Mouse (Mus musculus): ENCODE measurements around the gene Mucl2. TPM values are rescaled to one million over a fixed set of nuclear protein-coding genes. Genes with fewer than 3 reads are reported as not detected.

Mucl2 gene
- polyA plus RNA-seq (2012; rRNA removed; ENCODE audit: low replicate concordance), result not detected in 2 replicates

DNA sequence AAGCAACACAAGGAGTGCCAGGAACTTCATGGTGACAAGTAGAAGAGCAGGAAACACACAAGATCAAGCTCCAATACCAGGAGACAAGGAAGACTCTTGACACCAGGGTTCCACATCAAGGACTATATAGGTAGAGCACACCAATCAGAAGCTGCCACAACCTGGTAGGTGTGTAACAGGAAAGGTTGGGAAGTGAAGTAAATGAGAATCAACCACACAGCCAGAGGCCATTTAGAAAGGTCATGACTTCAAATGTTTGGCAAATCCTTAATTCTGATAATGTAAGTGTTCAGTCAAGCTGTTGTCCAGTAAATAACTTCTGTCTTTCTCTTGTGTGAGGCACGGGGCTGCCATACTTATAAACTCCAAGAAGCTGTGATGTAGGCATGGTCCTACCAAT lies at the start of gene Mucl2:
TSS of gene Mucl2 (minus strand) at position 101 of the 400 bp plus-strand sequence.

Other genes with a start within 250 kb of the Mucl2 start
- not detected in 2 replicates for gene Mucl1, start 143.8 kb downstream of the Mucl2 start, polyA plus RNA-seq (2012; rRNA removed; ENCODE audit: low replicate concordance)

All from duodenum, adult 2 months (tissue).